Mouse (Mus musculus): ENCODE results near the gene Capn5. TPM values are rescaled to one million over a fixed set of nuclear protein-coding genes. Genes with fewer than 3 reads are reported as not detected.

Capn5 gene
- polyA plus RNA-seq, 1 experiment = 38.7 TPM

- no peak for TF ChIP-seq FLI1 (IDR thresholded peaks at IDR 0.05; ENCODE audit: low read length)
- no peak for TF ChIP-seq GATA1 (IDR thresholded peaks at IDR 0.05; ENCODE audit: borderline replicate concordance, low read length)
- no peaks in the 10 kb centered on the region for H3K9me3 ChIP-seq
- peaks cover 70% of the 10 kb centered on the region for H3K4me1 ChIP-seq
- no peak overlapping the region for H3K4me3 ChIP-seq (replicated peaks)
- H3K27me3 ChIP-seq (replicated peaks) = peaks cover 3% of the 10 kb centered on the region
- H3K36me3 ChIP-seq (replicated peaks; ENCODE audit: low read length) = peaks cover 90% of the 10 kb centered on the region
Observed at GRCm38 (mm10) chr7:98140597-98140996, 37.5 kb downstream of the Capn5 start.

- peaks cover 3% of the 10 kb centered on the region for H3K27me3 ChIP-seq (replicated peaks)
- H3K4me3 ChIP-seq (replicated peaks) = no peak overlapping the region
- H3K36me3 ChIP-seq (replicated peaks; ENCODE audit: low read length) = peaks cover 87% of the 10 kb centered on the region
- peaks cover 57% of the 10 kb centered on the region for H3K4me1 ChIP-seq
- no peak for TF ChIP-seq FLI1 (IDR thresholded peaks at IDR 0.05; ENCODE audit: low read length)
- no peaks in the 10 kb centered on the region for H3K9me3 ChIP-seq
Observed at GRCm38 (mm10) chr7:98139216-98139615, 38.9 kb downstream of the Capn5 start.

GRCm38 (mm10) chr7:98137995-98138394, 40.1 kb downstream of the Capn5 start:
- H3K36me3 ChIP-seq (replicated peaks; ENCODE audit: low read length) = peaks cover 77% of the 10 kb centered on the region
- H3K4me3 ChIP-seq (replicated peaks) = no peak overlapping the region
- H3K4me1 ChIP-seq = peaks cover 44% of the 10 kb centered on the region
- H3K27me3 ChIP-seq (replicated peaks) = no peaks in the 10 kb centered on the region
- no peak for TF ChIP-seq FLI1 (IDR thresholded peaks at IDR 0.05; ENCODE audit: low read length)
- TF ChIP-seq GATA1 (IDR thresholded peaks at IDR 0.05; ENCODE audit: borderline replicate concordance, low read length) = no peak
- H3K9me3 ChIP-seq = no peaks in the 10 kb centered on the region

GRCm38 (mm10) chr7:98137583-98137982, 40.5 kb downstream of the Capn5 start:
- Histone ChIP-seq H3K4me3 (replicated peaks) (no peak overlapping the region), H3K36me3 (replicated peaks; ENCODE audit: low read length) (peaks cover 77% of the 10 kb centered on the region), H3K27me3 (replicated peaks) (no peaks in the 10 kb centered on the region), H3K4me1 (peaks cover 40% of the 10 kb centered on the region), H3K9me3 (no peaks in the 10 kb centered on the region)
- TF ChIP-seq GATA1 (IDR thresholded peaks at IDR 0.05; ENCODE audit: borderline replicate concordance, low read length) = no peak

GRCm38 (mm10) chr7:98131751-98132150, 46.3 kb downstream of the Capn5 start:
- Histone ChIP-seq H3K27me3 (replicated peaks) (no peaks in the 10 kb centered on the region), H3K4me1 (peaks cover 6% of the 10 kb centered on the region; the same call in 1 of the 2 replicates), H3K4me3 (replicated peaks) (peak overlapping the region; percentile 2), H3K36me3 (replicated peaks; ENCODE audit: low read length) (peaks cover 87% of the 10 kb centered on the region), H3K9me3 (no peaks in the 10 kb centered on the region)
- TF ChIP-seq FLI1 (IDR thresholded peaks at IDR 0.05; ENCODE audit: low read length) = no peak
- TF ChIP-seq GATA1 (IDR thresholded peaks at IDR 0.05; ENCODE audit: borderline replicate concordance, low read length) = no peak

GRCm38 (mm10) chr7:98125473-98125872, 52.6 kb downstream of the Capn5 start:
- Histone ChIP-seq H3K4me1 (peaks cover 35% of the 10 kb centered on the region), H3K4me3 (replicated peaks) (no peak overlapping the region), H3K27me3 (replicated peaks) (no peaks in the 10 kb centered on the region), H3K36me3 (replicated peaks; ENCODE audit: low read length) (peaks cover 90% of the 10 kb centered on the region), H3K9me3 (no peaks in the 10 kb centered on the region)
- no peak for TF ChIP-seq GATA1 (IDR thresholded peaks at IDR 0.05; ENCODE audit: borderline replicate concordance, low read length)
- no peak for TF ChIP-seq FLI1 (IDR thresholded peaks at IDR 0.05; ENCODE audit: low read length)

- Histone ChIP-seq H3K27me3 (replicated peaks) (peaks cover under 1% of the 10 kb centered on the region), H3K4me1 (peaks cover 43% of the 10 kb centered on the region), H3K9me3 (no peaks in the 10 kb centered on the region), H3K4me3 (replicated peaks) (no peak overlapping the region), H3K36me3 (replicated peaks; ENCODE audit: low read length) (peaks cover 82% of the 10 kb centered on the region)
- TF ChIP-seq FLI1 (IDR thresholded peaks at IDR 0.05; ENCODE audit: low read length) (no peak), GATA1 (IDR thresholded peaks at IDR 0.05; ENCODE audit: borderline replicate concordance, low read length) (no peak)
Observed at GRCm38 (mm10) chr7:98124701-98125100, 53.4 kb downstream of the Capn5 start.

GRCm38 (mm10) chr7:98121673-98122072, 56.4 kb downstream of the Capn5 start:
- peaks cover 52% of the 10 kb centered on the region for H3K36me3 ChIP-seq (replicated peaks; ENCODE audit: low read length)
- H3K9me3 ChIP-seq = no peaks in the 10 kb centered on the region
- peaks cover 62% of the 10 kb centered on the region for H3K4me1 ChIP-seq
- no peak for TF ChIP-seq GATA1 (IDR thresholded peaks at IDR 0.05; ENCODE audit: borderline replicate concordance, low read length)
- no peak for TF ChIP-seq FLI1 (IDR thresholded peaks at IDR 0.05; ENCODE audit: low read length)
- H3K4me3 ChIP-seq (replicated peaks) = no peak overlapping the region
- H3K27me3 ChIP-seq (replicated peaks) = peaks cover 20% of the 10 kb centered on the region

GRCm38 (mm10) chr7:98121241-98121640, 56.8 kb downstream of the Capn5 start:
- Histone ChIP-seq H3K27me3 (replicated peaks) (peaks cover 25% of the 10 kb centered on the region), H3K9me3 (no peaks in the 10 kb centered on the region), H3K4me3 (replicated peaks) (no peak overlapping the region), H3K36me3 (replicated peaks; ENCODE audit: low read length) (peaks cover 47% of the 10 kb centered on the region), H3K4me1 (peaks cover 67% of the 10 kb centered on the region)
- TF ChIP-seq FLI1 (IDR thresholded peaks at IDR 0.05; ENCODE audit: low read length) = no peak
- TF ChIP-seq GATA1 (IDR thresholded peaks at IDR 0.05; ENCODE audit: borderline replicate concordance, low read length) = no peak

GRCm38 (mm10) chr7:98120325-98120724, 57.7 kb downstream of the Capn5 start:
- H3K4me3 ChIP-seq (replicated peaks) = peak overlapping the region; percentile 89
- peaks cover 64% of the 10 kb centered on the region for H3K4me1 ChIP-seq
- no peak for TF ChIP-seq FLI1 (IDR thresholded peaks at IDR 0.05; ENCODE audit: low read length)
- TF ChIP-seq GATA1 (IDR thresholded peaks at IDR 0.05; ENCODE audit: borderline replicate concordance, low read length) = no peak
- no peaks in the 10 kb centered on the region for H3K9me3 ChIP-seq
- peaks cover 38% of the 10 kb centered on the region for H3K36me3 ChIP-seq (replicated peaks; ENCODE audit: low read length)
- peaks cover 33% of the 10 kb centered on the region for H3K27me3 ChIP-seq (replicated peaks)

- H3K4me1 ChIP-seq = peaks cover 63% of the 10 kb centered on the region
- no peaks in the 10 kb centered on the region for H3K9me3 ChIP-seq
- TF ChIP-seq GATA1 (IDR thresholded peaks at IDR 0.05; ENCODE audit: borderline replicate concordance, low read length) (no peak), FLI1 (IDR thresholded peaks at IDR 0.05; ENCODE audit: low read length) (no peak)
- peaks cover 35% of the 10 kb centered on the region for H3K27me3 ChIP-seq (replicated peaks)
- H3K36me3 ChIP-seq (replicated peaks; ENCODE audit: low read length) = peaks cover 34% of the 10 kb centered on the region
- peak overlapping the region; percentile 89 for H3K4me3 ChIP-seq (replicated peaks)
Observed at GRCm38 (mm10) chr7:98119961-98120232, 58.2 kb downstream of the Capn5 start.

Measured in megakaryocyte, embryonic 14.5 days (primary cell).